Mouse (Mus musculus): Measurements from ENCODE around the gene Ddx49. TPM values are rescaled to one million over a fixed set of nuclear protein-coding genes. Genes with fewer than 3 reads are reported as not detected.

Gene Ddx49
- total and polyA plus RNA-seq, 2 experiments = 19.3 to 36.5 TPM

- TF ChIP-seq CTCF (IDR thresholded peaks at IDR 0.05; ENCODE audit: low read depth, low read length) = no peak
- no peak for TF ChIP-seq POLR2A (IDR thresholded peaks at IDR 0.05; ENCODE audit: extremely low read depth, insufficient read depth, low read length)
- no peaks in the 10 kb centered on the region for H3K27me3 ChIP-seq (ENCODE audit: control insufficient read depth, insufficient read depth, low read length)
- no peak overlapping the region for H3K9ac ChIP-seq (ENCODE audit: low read depth, low read length)
- no peak overlapping the region for H3K4me3 ChIP-seq (ENCODE audit: insufficient read depth, low read depth, low read length)
- peak; percentile 58 for DNase-seq (ENCODE audit: extremely low read depth, low read depth, low spot score)
- WGBS = 17% methylated on average over 2 of the region's 2 CpGs
- peaks cover 18% of the 10 kb centered on the region for H3K4me1 ChIP-seq (ENCODE audit: control insufficient read depth, insufficient read depth, low read length)
- H3K36me3 ChIP-seq (ENCODE audit: control insufficient read depth, insufficient read depth, low read length) = peaks cover 18% of the 10 kb centered on the region
- H3K27ac ChIP-seq (replicated peaks; ENCODE audit: insufficient read depth, low read depth, low read length) = no peak overlapping the region
- peaks cover 39% of the 10 kb centered on the region for H3K79me2 ChIP-seq (ENCODE audit: control insufficient read depth, insufficient read depth, low read length)
Observed at GRCm38 (mm10) chr8:70344279-70344678, 42.0 kb upstream of the Ddx49 start.

GRCm38 (mm10) chr8:70343696-70344095 is 41.4 kb upstream of the Ddx49 start:
- WGBS = 83% methylated on average over 6 of the region's 6 CpGs
- TF ChIP-seq POLR2A (IDR thresholded peaks at IDR 0.05; ENCODE audit: extremely low read depth, insufficient read depth, low read length) (no peak), CTCF (IDR thresholded peaks at IDR 0.05; ENCODE audit: low read depth, low read length) (peak; percentile 56)
- H3K4me1 ChIP-seq (ENCODE audit: control insufficient read depth, insufficient read depth, low read length) = peaks cover 12% of the 10 kb centered on the region
- no peak for DNase-seq (ENCODE audit: extremely low read depth, low read depth, low spot score)
- peaks cover 33% of the 10 kb centered on the region for H3K79me2 ChIP-seq (ENCODE audit: control insufficient read depth, insufficient read depth, low read length)
- no peaks in the 10 kb centered on the region for H3K27me3 ChIP-seq (ENCODE audit: control insufficient read depth, insufficient read depth, low read length)
- H3K9ac ChIP-seq (ENCODE audit: low read depth, low read length) = no peak overlapping the region
- H3K4me3 ChIP-seq (ENCODE audit: insufficient read depth, low read depth, low read length) = no peak overlapping the region
- peaks cover 18% of the 10 kb centered on the region for H3K36me3 ChIP-seq (ENCODE audit: control insufficient read depth, insufficient read depth, low read length)
- H3K27ac ChIP-seq (replicated peaks; ENCODE audit: insufficient read depth, low read depth, low read length) = no peak overlapping the region

- DNase-seq (ENCODE audit: extremely low read depth, low read depth, low spot score) = no peak
- Histone ChIP-seq H3K4me1 (ENCODE audit: control insufficient read depth, insufficient read depth, low read length) (peaks cover 6% of the 10 kb centered on the region), H3K36me3 (ENCODE audit: control insufficient read depth, insufficient read depth, low read length) (peaks cover 18% of the 10 kb centered on the region), H3K4me3 (ENCODE audit: insufficient read depth, low read depth, low read length) (no peak overlapping the region), H3K27me3 (ENCODE audit: control insufficient read depth, insufficient read depth, low read length) (no peaks in the 10 kb centered on the region), H3K79me2 (ENCODE audit: control insufficient read depth, insufficient read depth, low read length) (peaks cover 29% of the 10 kb centered on the region), H3K9ac (ENCODE audit: low read depth, low read length) (no peak overlapping the region), H3K27ac (replicated peaks; ENCODE audit: insufficient read depth, low read depth, low read length) (no peak overlapping the region)
- no peak for TF ChIP-seq POLR2A (IDR thresholded peaks at IDR 0.05; ENCODE audit: extremely low read depth, insufficient read depth, low read length)
- TF ChIP-seq CTCF (IDR thresholded peaks at IDR 0.05; ENCODE audit: low read depth, low read length) = no peak
- WGBS = 87% methylated on average over 7 of the region's 7 CpGs
Observed at GRCm38 (mm10) chr8:70343076-70343475, 40.8 kb upstream of the Ddx49 start.

GRCm38 (mm10) chr8:70342007-70342406 is 39.7 kb upstream of the Ddx49 start:
- Histone ChIP-seq H3K79me2 (ENCODE audit: control insufficient read depth, insufficient read depth, low read length) (peaks cover 23% of the 10 kb centered on the region), H3K9ac (ENCODE audit: low read depth, low read length) (no peak overlapping the region), H3K36me3 (ENCODE audit: control insufficient read depth, insufficient read depth, low read length) (peaks cover 22% of the 10 kb centered on the region), H3K27ac (replicated peaks; ENCODE audit: insufficient read depth, low read depth, low read length) (no peak overlapping the region), H3K27me3 (ENCODE audit: control insufficient read depth, insufficient read depth, low read length) (no peaks in the 10 kb centered on the region), H3K4me3 (ENCODE audit: insufficient read depth, low read depth, low read length) (no peak overlapping the region), H3K4me1 (ENCODE audit: control insufficient read depth, insufficient read depth, low read length) (no peaks in the 10 kb centered on the region; the same call in 1 of the 2 replicates)
- WGBS = 88% methylated on average over 14 of the region's 14 CpGs
- no peak for TF ChIP-seq POLR2A (IDR thresholded peaks at IDR 0.05; ENCODE audit: extremely low read depth, insufficient read depth, low read length)
- no peak for TF ChIP-seq CTCF (IDR thresholded peaks at IDR 0.05; ENCODE audit: low read depth, low read length)
- no peak for DNase-seq (ENCODE audit: extremely low read depth, low read depth, low spot score)

GRCm38 (mm10) chr8:70340659-70341058 is 38.4 kb upstream of the Ddx49 start:
- Histone ChIP-seq H3K4me3 (ENCODE audit: insufficient read depth, low read depth, low read length) (no peak overlapping the region), H3K36me3 (ENCODE audit: control insufficient read depth, insufficient read depth, low read length) (peaks cover 28% of the 10 kb centered on the region), H3K27me3 (ENCODE audit: control insufficient read depth, insufficient read depth, low read length) (no peaks in the 10 kb centered on the region), H3K4me1 (ENCODE audit: control insufficient read depth, insufficient read depth, low read length) (no peaks in the 10 kb centered on the region; the same call in 1 of the 2 replicates), H3K9ac (ENCODE audit: low read depth, low read length) (no peak overlapping the region), H3K79me2 (ENCODE audit: control insufficient read depth, insufficient read depth, low read length) (peaks cover 13% of the 10 kb centered on the region; the same call in 1 of the 2 replicates), H3K27ac (replicated peaks; ENCODE audit: insufficient read depth, low read depth, low read length) (no peak overlapping the region)
- WGBS = 91% methylated on average over 7 of the region's 7 CpGs
- TF ChIP-seq CTCF (IDR thresholded peaks at IDR 0.05; ENCODE audit: low read depth, low read length) = no peak
- TF ChIP-seq POLR2A (IDR thresholded peaks at IDR 0.05; ENCODE audit: extremely low read depth, insufficient read depth, low read length) = no peak
- no peak for DNase-seq (ENCODE audit: extremely low read depth, low read depth, low spot score)

- Histone ChIP-seq H3K4me3 (ENCODE audit: insufficient read depth, low read depth, low read length) (no peak overlapping the region), H3K27ac (replicated peaks; ENCODE audit: insufficient read depth, low read depth, low read length) (no peak overlapping the region), H3K36me3 (ENCODE audit: control insufficient read depth, insufficient read depth, low read length) (peaks cover 44% of the 10 kb centered on the region), H3K27me3 (ENCODE audit: control insufficient read depth, insufficient read depth, low read length) (no peaks in the 10 kb centered on the region), H3K4me1 (ENCODE audit: control insufficient read depth, insufficient read depth, low read length) (no peaks in the 10 kb centered on the region), H3K79me2 (ENCODE audit: control insufficient read depth, insufficient read depth, low read length) (peaks cover 5% of the 10 kb centered on the region; the same call in 1 of the 2 replicates), H3K9ac (ENCODE audit: low read depth, low read length) (no peak overlapping the region)
- TF ChIP-seq CTCF (IDR thresholded peaks at IDR 0.05; ENCODE audit: low read depth, low read length) = no peak
- no peak for TF ChIP-seq POLR2A (IDR thresholded peaks at IDR 0.05; ENCODE audit: extremely low read depth, insufficient read depth, low read length)
- WGBS = 89% methylated on average over 7 of the region's 7 CpGs
- no peak for DNase-seq (ENCODE audit: extremely low read depth, low read depth, low spot score)
Observed at GRCm38 (mm10) chr8:70338931-70339330, 36.6 kb upstream of the Ddx49 start.

All from liver, adult 2 months (tissue).